ENCODE assay signal across 11 mouse cellular contexts in the genomic region with DNA sequence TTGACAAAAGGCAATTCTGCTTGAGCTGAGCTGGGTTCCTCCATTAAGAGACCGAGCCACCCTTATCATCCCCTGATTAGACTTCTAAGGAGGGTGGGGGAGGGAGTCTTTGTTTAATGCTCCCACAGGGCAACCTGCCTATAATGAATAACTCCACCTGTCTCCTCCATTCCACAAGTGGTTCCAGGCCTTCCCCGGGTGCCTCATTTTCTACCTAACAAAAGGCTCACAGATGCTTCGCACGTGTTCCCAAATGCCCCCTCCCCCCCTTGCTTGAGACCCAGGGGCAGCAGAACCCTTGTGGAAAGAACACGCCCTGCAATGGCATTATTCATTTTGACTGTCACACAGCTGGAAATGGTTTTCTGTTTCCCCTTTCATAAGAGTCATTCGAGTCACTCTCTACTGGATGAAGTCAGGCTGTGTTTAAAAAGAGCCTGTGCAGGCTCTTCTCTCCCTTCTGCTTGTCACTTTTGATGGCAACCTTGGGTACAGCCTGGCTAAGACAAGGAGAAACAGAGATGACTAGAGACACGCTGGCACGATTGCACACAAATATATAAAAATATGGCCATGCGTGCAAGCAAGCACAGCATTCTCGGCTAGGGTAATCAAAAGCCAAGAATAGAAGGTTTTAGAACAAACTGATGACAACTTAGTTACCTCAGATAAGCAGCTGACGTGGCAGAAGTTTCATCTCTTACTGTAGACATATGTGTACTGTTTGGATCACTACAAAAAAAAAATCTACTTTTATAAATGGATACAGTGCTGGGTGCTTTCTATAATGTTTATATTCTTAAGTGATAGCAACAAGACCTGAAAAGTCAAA. TPM values are rescaled to one million over a fixed set of nuclear protein-coding genes. Genes with fewer than 3 reads are reported as not detected.
DNase-seq lines count a peak whose midpoint lies in the region; ATAC-seq and TF ChIP-seq lines count a peak whose summit lies in the region.
"Had no signal": no experiment of that assay in that cellular context is flagged by ENCODE, and none has a peak within 500 bp of the region (broad histone marks: within the 10 kb centered on the region; RNA-seq: fewer than 3 reads in every experiment).

No protein-coding gene starts in this region.

- no peak for DNase-seq in frontal cortex, adult 2 months (ENCODE audit: extremely low spot score in 1 of 2, low spot score in 1 of 2)
- no peak for DNase-seq in lung, adult 18-20 months
- DNase-seq in gastrocnemius, adult 8-10 months (ENCODE audit: low spot score in 2 of 2) = no peak
- DNase-seq: midbrain, embryonic 14.5 days had no signal

- 0 out of 2 replicates have a peak, but pooled peaks have one; percentile 12 for TF ChIP-seq CTCF in small intestine, adult 2 months (IDR thresholded peaks at IDR 0.05; ENCODE audit: extremely low read depth, insufficient read length, insufficient replicate concordance, low read depth, low read length)

- peak overlapping the region; percentile 85 for H3K27ac ChIP-seq in lung, embryonic 16.5 days (ENCODE audit: low read length)
- H3K27ac ChIP-seq in forebrain, embryonic 15.5 days (replicated peaks) = no peak overlapping the region
- peak overlapping the region; percentile 94 for H3K27ac ChIP-seq in small intestine, adult 2 months (ENCODE audit: insufficient read depth, low read depth, low read length)
- H3K27ac ChIP-seq: hindbrain, postnatal 0 days; left cerebral cortex, adult 2 months had no signal

- no peak overlapping the region for H3K4me3 ChIP-seq in lung, embryonic 16.5 days (ENCODE audit: low read length)
- no peak overlapping the region for H3K4me3 ChIP-seq in forebrain, embryonic 15.5 days
- H3K4me3 ChIP-seq in small intestine, adult 2 months (ENCODE audit: low read depth, low read length) = no peak overlapping the region
- H3K4me3 ChIP-seq: left cerebral cortex, adult 2 months had no signal

- H3K9ac ChIP-seq in lung, embryonic 16.5 days (ENCODE audit: low read length) = no peak overlapping the region
- H3K9ac ChIP-seq in forebrain, embryonic 15.5 days (replicated peaks) = no peak overlapping the region

- H3K36me3 ChIP-seq in lung, embryonic 16.5 days (ENCODE audit: control insufficient read depth, insufficient read depth, low read length) = no peaks in the 10 kb centered on the region
- H3K36me3 ChIP-seq in forebrain, embryonic 15.5 days = no peaks in the 10 kb centered on the region
- peaks cover 17% of the 10 kb centered on the region for H3K36me3 ChIP-seq in small intestine, adult 2 months (ENCODE audit: control insufficient read depth, insufficient read depth, low read length)

- H3K9me3 ChIP-seq in lung, embryonic 16.5 days (ENCODE audit: control insufficient read depth, low read length) = no peaks in the 10 kb centered on the region
- H3K9me3 ChIP-seq in forebrain, embryonic 15.5 days = no peaks in the 10 kb centered on the region

- H3K4me2 ChIP-seq in lung, embryonic 16.5 days (ENCODE audit: low read depth, low read length) = no peak overlapping the region; the same call in 1 of the 2 replicates
- no peak overlapping the region for H3K4me2 ChIP-seq in forebrain, embryonic 15.5 days (replicated peaks)

- H3K4me1 ChIP-seq in lung, embryonic 16.5 days (replicated peaks; ENCODE audit: control insufficient read depth, insufficient read depth, low read length) = peaks cover 33% of the 10 kb centered on the region
- peaks cover 8% of the 10 kb centered on the region for H3K4me1 ChIP-seq in forebrain, embryonic 15.5 days
- H3K4me1 ChIP-seq in small intestine, adult 2 months (ENCODE audit: control insufficient read depth, insufficient read depth, insufficient read length, low read length) = peaks cover 23% of the 10 kb centered on the region; the same call in 1 of the 2 replicates

- 17% methylated on average over 11 of the region's 11 CpGs for WGBS in lung, embryonic 16.5 days
- WGBS in forebrain, embryonic 15.5 days = 37% methylated on average over 11 of the region's 11 CpGs
- WGBS in small intestine, adult 2 months = 23% methylated on average over 11 of the region's 11 CpGs

- no peaks in the 10 kb centered on the region for H3K27me3 ChIP-seq in lung, embryonic 16.5 days (ENCODE audit: control insufficient read depth, insufficient read depth, low read depth, low read length)
- no peaks in the 10 kb centered on the region for H3K27me3 ChIP-seq in forebrain, embryonic 15.5 days
- no peaks in the 10 kb centered on the region for H3K27me3 ChIP-seq in small intestine, adult 2 months (ENCODE audit: control insufficient read depth, insufficient read depth, low read length)

- ATAC-seq in frontal cortex, adult (ENCODE audit: low TSS enrichment) = peak; percentile 23
- peak; percentile 59 for ATAC-seq in lung, embryonic 16.5 days (ENCODE audit: low read depth)
- peak; percentile 54 for ATAC-seq in forebrain, embryonic 15.5 days (replicated peaks)
- ATAC-seq in erythroblast, adult 5-6 weeks (replicated peaks; ENCODE audit: low FRiP score, poor library complexity, severe bottlenecking) = no peak
- ATAC-seq: hindbrain, postnatal 0 days had no signal

- no peak for TF ChIP-seq POLR2A in small intestine, adult 2 months (IDR thresholded peaks at IDR 0.05; ENCODE audit: low read depth, low read length)

RNA-seq across cellular contexts. Expression of gene Lpar1, which starts 7.0 kb away (rescaled TPM):
- 25.1 and 29.2 TPM in 2 replicates for polyA plus RNA-seq in frontal cortex, adult 2 months (2012; rRNA removed)
- polyA plus RNA-seq in lung, embryonic 16.5 days (2015; fragmentation: Nextera tagmentation; extraction: Ambion mirVana) = 43.7 and 44.4 TPM in 2 replicates
- polyA plus RNA-seq in forebrain, embryonic 15.5 days (2015; fragmentation: Nextera tagmentation; extraction: Ambion mirVana) = 28.4 and 29.6 TPM in 2 replicates
- polyA plus RNA-seq in small intestine, adult 2 months (2012; rRNA removed) = 32.1 and 47.0 TPM in 2 replicates
- 1 to 10 TPM; 4.4 to 9.5 (median 8.5) TPM for total RNA-seq in gastrocnemius, adult 8-10 months (2022)
- 0.58 TPM in 1 of 2 replicates, not detected in the other for total RNA-seq in erythroblast, adult 5-6 weeks (2015; ENCODE audit: low replicate concordance)
- 0.17 TPM in 1 of 2 replicates, not detected in the other for total RNA-seq in erythroblast, adult 5-6 weeks (2017; ENCODE audit: low replicate concordance)
